Mouse (Mus musculus) bone marrow macrophage, adult 2 months (primary cell): ENCODE results near the gene Snx9.

Experiments
- CTCF ChIP-seq: IDR thresholded peaks from 2 replicates; pipeline ENCODE4 v1.5.1; 2012; ENCODE audit warnings: low read depth, mild to moderate bottlenecking, low read length, moderate library complexity
- POLR2A ChIP-seq: IDR thresholded peaks from 2 replicates; pipeline ENCODE4 v1.6.1; 2012; ENCODE audit warnings: mild to moderate bottlenecking, low read depth, low read length, borderline replicate concordance

DNA sequence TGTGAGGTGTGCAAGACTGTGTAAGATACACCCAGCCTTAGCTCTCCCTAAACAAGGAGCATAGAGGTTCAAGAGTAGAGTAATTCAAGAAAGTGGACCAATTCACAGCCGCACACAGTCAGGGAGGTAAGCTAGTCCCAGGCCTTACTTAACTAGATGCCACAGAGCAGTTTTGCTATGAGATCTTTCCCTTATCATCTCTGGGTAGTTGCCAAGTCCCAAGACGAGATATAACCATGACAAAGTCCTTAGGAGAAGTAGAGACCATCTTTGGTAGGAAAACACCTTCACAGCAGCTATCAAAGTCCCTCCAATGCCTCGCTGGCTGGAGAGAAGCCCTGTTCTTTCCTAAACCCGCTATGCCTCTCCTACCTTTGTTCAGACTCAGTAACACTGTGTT is 47.5 kb upstream of the Snx9 start:
- TF ChIP-seq CTCF (no peak), POLR2A (no peak)
